Mouse (Mus musculus) midbrain, embryonic 14.5 days (tissue): ENCODE measurements around the gene Cox6b1. TPM values are rescaled to one million over a fixed set of nuclear protein-coding genes. Genes with fewer than 3 reads are reported as not detected.

Source experiments
- ATAC-seq: fragments of 200-750 bp; cut with Nextera tagmentation; 2 replicates; pipeline ENCODE4 v1.8.0; 2017; ENCODE audit warnings: moderate number of reproducible peaks, moderate library complexity; ENCODE audit not compliant: low FRiP score, low TSS enrichment
- DNase-seq: peaks from one replicate; pipeline ENCODE4 v3.0.0-alpha.2; 2015
- H3K27ac ChIP-seq: fragments of 300-500 bp; sonication (generic); replicated peaks from 2 replicates; pipeline ENCODE4 v1.5.1; 2014; ENCODE audit warnings: mild to moderate bottlenecking, low read depth, low read length, moderate library complexity
- H3K27me3 ChIP-seq: fragments of 300-500 bp; sonication (generic); 2 replicates; pipeline ENCODE4 v1.6.1; 2014; ENCODE audit warnings: low read length, control low read depth, mixed read lengths; ENCODE audit not compliant: control insufficient read depth, insufficient read depth
- H3K36me3 ChIP-seq: fragments of 300-500 bp; sonication (generic); 2 replicates; pipeline ENCODE4 v1.6.1; 2014; ENCODE audit warnings: low read length, control low read depth; ENCODE audit not compliant: control insufficient read depth, insufficient read depth
- H3K4me1 ChIP-seq: fragments of 300-500 bp; sonication (generic); 2 replicates; pipeline ENCODE4 v1.6.1; 2014; ENCODE audit warnings: mild to moderate bottlenecking, antibody characterized with exemption, low read length, control low read depth; ENCODE audit not compliant: control insufficient read depth, insufficient read depth
- H3K4me2 ChIP-seq: fragments of 300-500 bp; sonication (generic); 2 replicates; pipeline ENCODE4 v1.6.1; 2014; ENCODE audit warnings: mild to moderate bottlenecking, low read length, moderate library complexity
- H3K4me3 ChIP-seq: fragments of 300-500 bp; sonication (generic); replicated peaks from 2 replicates; pipeline ENCODE4 v1.5.1; 2014; ENCODE audit warnings: low read depth, low read length
- H3K9ac ChIP-seq: fragments of 300-500 bp; sonication (generic); replicated peaks from 2 replicates; pipeline ENCODE4 v1.6.1; 2014; ENCODE audit warnings: mild to moderate bottlenecking, low read length, moderate library complexity
- H3K9me3 ChIP-seq: fragments of 300-500 bp; sonication (generic); 2 replicates; pipeline ENCODE4 v1.6.1; 2016; ENCODE audit warnings: low read length, control low read depth, mixed read lengths; ENCODE audit not compliant: control insufficient read depth
- WGBS: fragments of 180-500 bp; shearing (Covaris S2); extraction: QIAGEN DNeasy Blood & Tissue Kit; methylation state at CpG from one replicate; pipeline ENCODE4 v1.1.7; 2014; 5-methylcytosine and 5-hydroxymethylcytosine counted together
- polyA plus RNA-seq: library from polyadenylated mRNA; unstranded; fragments of >200 nt; fragmentation: Nextera tagmentation; extraction: Ambion mirVana; gene quantifications from 2 replicates; pipeline ENCODE4 v1.2.1, GENCODE M21; 2014

The Cox6b1 gene
- polyA plus RNA-seq, 1 experiment from 2014 or later: 999 TPM

GRCm38 (mm10) chr7:30602583-30602982 is 23.4 kb downstream of the Cox6b1 start:
- no peak overlapping the region for H3K9ac ChIP-seq
- no peak overlapping the region for H3K4me3 ChIP-seq
- H3K36me3 ChIP-seq: no peaks in the 10 kb centered on the region
- H3K4me2 ChIP-seq: no peak overlapping the region
- no peak overlapping the region for H3K27ac ChIP-seq
- WGBS: 66% methylated on average over 3 of the region's 3 CpGs
- no peak for ATAC-seq
- H3K9me3 ChIP-seq: no peaks in the 10 kb centered on the region
- H3K27me3 ChIP-seq: no peaks in the 10 kb centered on the region
- no peak for DNase-seq
- 0 out of 2 replicates have a peak, but pooled peaks cover 3% of the 10 kb centered on the region for H3K4me1 ChIP-seq

- H3K27ac ChIP-seq: no peak overlapping the region
- no peaks in the 10 kb centered on the region for H3K27me3 ChIP-seq
- ATAC-seq (no peak), DNase-seq (no peak)
- 79% methylated on average over 7 of the region's 7 CpGs for WGBS
- H3K4me3 ChIP-seq: no peak overlapping the region
- H3K9ac ChIP-seq: no peak overlapping the region
- no peaks in the 10 kb centered on the region for H3K36me3 ChIP-seq
- H3K9me3 ChIP-seq: no peaks in the 10 kb centered on the region
- H3K4me2 ChIP-seq: no peak overlapping the region; the same call in 1 of the 2 replicates
- H3K4me1 ChIP-seq: 0 out of 2 replicates have a peak, but pooled peaks cover 3% of the 10 kb centered on the region
Observed at GRCm38 (mm10) chr7:30600651-30601050, 25.3 kb downstream of the Cox6b1 start.

GRCm38 (mm10) chr7:30599933-30600353 is 26.0 kb downstream of the Cox6b1 start:
- Histone ChIP-seq H3K36me3 (no peaks in the 10 kb centered on the region), H3K27ac (no peak overlapping the region), H3K4me3 (no peak overlapping the region), H3K27me3 (no peaks in the 10 kb centered on the region), H3K9ac (no peak overlapping the region), H3K9me3 (no peaks in the 10 kb centered on the region), H3K4me1 (0 out of 2 replicates have a peak, but pooled peaks cover 3% of the 10 kb centered on the region), H3K4me2 (peak overlapping the region; percentile 42)
- peak; percentile 96 for DNase-seq
- ATAC-seq: peak; percentile 97
- under 1% methylated on average over 16 of the region's 16 CpGs for WGBS

GRCm38 (mm10) chr7:30598786-30599185 is 27.2 kb downstream of the Cox6b1 start, which contains the start of gene Zbtb32:
Gene Zbtb32, minus strand, starts transcription at chr7:30598909.
- 0 out of 2 replicates have a peak, but pooled peaks cover 3% of the 10 kb centered on the region for H3K4me1 ChIP-seq
- H3K27ac ChIP-seq: no peak within 1 kb of the TSS
- WGBS: 93% methylated on average over 12 of the region's 12 CpGs
- no peaks in the 10 kb centered on the region for H3K36me3 ChIP-seq
- DNase-seq (no peak), ATAC-seq (no peak)
- no peaks in the 10 kb centered on the region for H3K9me3 ChIP-seq
- peak within 1 kb of the TSS; percentile 42 for H3K4me2 ChIP-seq
- H3K9ac ChIP-seq: no peak within 1 kb of the TSS
- no peak within 1 kb of the TSS for H3K4me3 ChIP-seq
- no peaks in the 10 kb centered on the region for H3K27me3 ChIP-seq

GRCm38 (mm10) chr7:30596811-30597210 is 29.1 kb downstream of the Cox6b1 start:
- Histone ChIP-seq H3K27ac (no peak overlapping the region), H3K4me2 (no peak overlapping the region), H3K27me3 (no peaks in the 10 kb centered on the region), H3K9ac (no peak overlapping the region), H3K9me3 (no peaks in the 10 kb centered on the region), H3K4me3 (no peak overlapping the region), H3K36me3 (no peaks in the 10 kb centered on the region), H3K4me1 (0 out of 2 replicates have a peak, but pooled peaks cover 3% of the 10 kb centered on the region)
- no peak for ATAC-seq
- no peak for DNase-seq
- 80% methylated on average over 5 of the region's 5 CpGs for WGBS

GRCm38 (mm10) chr7:30596093-30596492 is 29.9 kb downstream of the Cox6b1 start:
- WGBS: 83% methylated on average over 5 of the region's 5 CpGs
- H3K4me2 ChIP-seq: no peak overlapping the region
- ATAC-seq (no peak), DNase-seq (no peak)
- no peak overlapping the region for H3K9ac ChIP-seq
- no peak overlapping the region for H3K27ac ChIP-seq
- H3K9me3 ChIP-seq: no peaks in the 10 kb centered on the region
- no peak overlapping the region for H3K4me3 ChIP-seq
- H3K27me3 ChIP-seq: no peaks in the 10 kb centered on the region
- no peaks in the 10 kb centered on the region for H3K36me3 ChIP-seq
- H3K4me1 ChIP-seq: 0 out of 2 replicates have a peak, but pooled peaks cover 3% of the 10 kb centered on the region

GRCm38 (mm10) chr7:30594510-30595024 is 31.4 kb downstream of the Cox6b1 start:
- Histone ChIP-seq H3K4me1 (0 out of 2 replicates have a peak, but pooled peaks cover 2% of the 10 kb centered on the region), H3K27me3 (no peaks in the 10 kb centered on the region), H3K9ac (no peak overlapping the region), H3K36me3 (no peaks in the 10 kb centered on the region), H3K4me3 (no peak overlapping the region), H3K4me2 (no peak overlapping the region), H3K9me3 (no peaks in the 10 kb centered on the region), H3K27ac (no peak overlapping the region)
- DNase-seq (no peak), ATAC-seq (no peak)
- 58% methylated on average over 4 of the region's 4 CpGs for WGBS

- Histone ChIP-seq H3K4me1 (no peaks in the 10 kb centered on the region), H3K36me3 (no peaks in the 10 kb centered on the region), H3K4me3 (no peak overlapping the region), H3K9ac (no peak overlapping the region), H3K4me2 (no peak overlapping the region), H3K27ac (no peak overlapping the region), H3K27me3 (no peaks in the 10 kb centered on the region), H3K9me3 (no peaks in the 10 kb centered on the region)
- WGBS: 72% methylated on average over 10 of the region's 10 CpGs
- no peak for ATAC-seq
- no peak for DNase-seq
Observed at GRCm38 (mm10) chr7:30593579-30594509, 32.1 kb downstream of the Cox6b1 start.
